Mouse (Mus musculus): ENCODE measurements around the gene Gemin5. TPM values are rescaled to one million over a fixed set of nuclear protein-coding genes. Genes with fewer than 3 reads are reported as not detected.
"Not testable (repeated sequence)": the region's sequence is repeated elsewhere in the genome, so short reads cannot be mapped to it uniquely, and the experiment has no call there.

Gemin5 gene
- polyA plus RNA-seq, 1 experiment from 2014 or later: 22.5 TPM

DNA sequence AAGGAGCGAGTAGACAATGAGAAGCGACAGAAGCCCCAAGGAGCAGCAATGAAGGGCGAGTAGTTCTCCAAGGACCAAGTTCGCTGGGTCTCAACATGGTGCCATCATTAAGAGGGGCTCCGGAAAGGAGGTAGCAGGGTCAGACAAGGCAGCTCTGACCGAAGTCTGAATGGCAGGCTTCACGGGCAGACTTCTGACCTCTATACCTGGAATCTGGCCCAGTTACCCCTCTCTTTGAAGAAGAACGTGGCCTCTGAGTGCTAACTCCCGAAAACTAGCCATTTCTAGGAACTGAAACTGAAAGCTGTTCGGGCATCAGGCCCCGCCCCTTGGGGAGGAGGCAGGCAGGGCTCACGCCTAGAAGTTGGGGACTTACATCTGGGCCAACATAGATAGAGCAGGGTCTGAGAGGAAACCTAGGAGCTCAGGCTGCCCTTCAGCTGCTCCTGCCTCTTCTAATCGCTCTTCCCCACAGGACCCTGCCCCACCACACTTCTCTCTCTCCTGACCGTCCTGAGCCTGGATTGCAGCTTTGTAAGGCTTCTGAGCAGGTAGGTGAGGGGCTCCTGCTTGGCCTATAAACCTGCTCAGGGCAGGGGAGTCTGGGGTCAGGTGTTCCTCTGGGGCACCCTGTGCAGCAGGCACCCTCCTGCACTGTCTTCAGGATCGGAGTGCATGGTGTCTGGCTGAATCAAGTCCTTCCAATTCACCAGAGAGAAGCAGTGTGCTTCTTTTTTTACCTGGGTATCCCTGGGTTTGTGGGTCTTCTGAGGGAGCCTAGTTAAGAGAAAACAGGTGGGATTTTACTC, 31.1 kb upstream of the Gemin5 start, which contains the start of the genes Igtp and Irgm2:
Gene Igtp (plus strand): TSS at position 328 of the 809 bp plus-strand sequence.
Gene Irgm2 (plus strand): TSS at position 390 of the 809 bp plus-strand sequence.
- Histone ChIP-seq H3K4me2 (replicated peaks) (peak within 1 kb of the TSS; percentile 63), H3K9ac (peak within 1 kb of the TSS; percentile 38; the same call in 1 of the 2 replicates), H3K4me3 (peak within 1 kb of the TSS; percentile 41)
- WGBS: 11% methylated on average over 13 of the region's 15 CpGs
- not testable (repeated sequence) for H3K36me3 ChIP-seq; H3K27me3 ChIP-seq; H3K9me3 ChIP-seq (replicated peaks); ATAC-seq (ENCODE audit: low FRiP score); H3K4me1 ChIP-seq; H3K27ac ChIP-seq

DNA sequence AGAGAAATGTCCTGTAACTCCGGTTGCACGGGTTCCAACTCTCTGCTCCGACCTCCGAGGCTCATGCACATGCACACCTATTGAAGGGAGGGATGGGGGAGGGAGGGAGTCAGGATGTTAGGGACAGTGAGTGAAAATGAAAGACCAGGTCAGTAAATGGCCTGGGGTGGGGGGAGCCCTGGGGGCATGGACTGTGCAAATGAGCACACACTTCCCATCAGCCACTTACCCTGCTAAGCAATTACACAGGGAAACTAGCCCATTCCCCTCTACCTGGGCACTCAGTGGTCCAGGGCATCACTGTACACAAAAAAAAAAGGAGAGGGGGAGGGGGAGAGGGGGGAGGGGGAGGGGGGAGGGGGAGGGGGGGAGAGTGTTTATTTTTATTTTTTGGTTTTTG, 30.3 kb upstream of the Gemin5 start:
- Histone ChIP-seq H3K36me3 (no peaks in the 10 kb centered on the region), H3K4me2 (replicated peaks) (peak overlapping the region; percentile 63), H3K9me3 (replicated peaks) (no peaks in the 10 kb centered on the region), H3K4me3 (peak overlapping the region; percentile 41), H3K27ac (no peak overlapping the region), H3K9ac (no peak overlapping the region), H3K4me1 (peaks cover 9% of the 10 kb centered on the region), H3K27me3 (no peaks in the 10 kb centered on the region)
- ATAC-seq (ENCODE audit: low FRiP score): no peak
- 86% methylated on average over 4 of the region's 4 CpGs for WGBS

DNA sequence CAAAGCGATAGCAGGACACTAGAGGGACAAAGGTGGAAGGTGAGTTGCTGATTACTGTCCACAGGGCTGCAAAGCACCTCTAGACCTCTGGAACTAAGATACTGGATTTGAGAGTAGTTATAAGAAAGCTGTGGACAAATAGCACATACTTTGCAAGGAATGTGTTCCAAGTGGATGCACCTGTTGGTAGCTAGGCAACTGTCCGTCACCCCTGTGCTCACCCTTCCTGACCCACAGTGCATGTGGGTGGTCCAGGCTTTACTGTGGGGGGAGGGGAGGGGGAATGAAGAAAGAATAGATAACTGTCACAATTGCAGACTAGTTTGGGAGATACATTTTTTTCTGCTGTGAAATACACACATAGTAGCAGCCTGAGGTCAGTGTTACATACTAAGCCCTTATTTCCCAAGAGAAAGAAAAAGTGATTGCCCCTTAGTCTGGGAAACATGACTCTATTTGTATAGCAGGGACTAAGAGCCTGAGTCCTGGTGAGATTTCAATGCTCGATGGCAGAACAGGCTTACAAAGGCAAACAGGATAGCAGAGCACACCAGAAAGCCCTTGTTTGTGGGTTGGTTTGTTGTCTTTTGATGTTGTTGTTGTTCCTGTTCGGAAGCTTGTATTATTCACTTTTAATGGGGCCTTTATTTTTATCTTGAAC, 25.7 kb upstream of the Gemin5 start:
- Histone ChIP-seq H3K27me3 (no peaks in the 10 kb centered on the region), H3K4me3 (no peak overlapping the region), H3K9me3 (replicated peaks) (no peaks in the 10 kb centered on the region), H3K36me3 (no peaks in the 10 kb centered on the region), H3K27ac (no peak overlapping the region), H3K9ac (no peak overlapping the region), H3K4me1 (peaks cover 6% of the 10 kb centered on the region), H3K4me2 (replicated peaks) (no peak overlapping the region)
- 43% methylated on average over 4 of the region's 4 CpGs for WGBS
- ATAC-seq (ENCODE audit: low FRiP score): no peak

DNA sequence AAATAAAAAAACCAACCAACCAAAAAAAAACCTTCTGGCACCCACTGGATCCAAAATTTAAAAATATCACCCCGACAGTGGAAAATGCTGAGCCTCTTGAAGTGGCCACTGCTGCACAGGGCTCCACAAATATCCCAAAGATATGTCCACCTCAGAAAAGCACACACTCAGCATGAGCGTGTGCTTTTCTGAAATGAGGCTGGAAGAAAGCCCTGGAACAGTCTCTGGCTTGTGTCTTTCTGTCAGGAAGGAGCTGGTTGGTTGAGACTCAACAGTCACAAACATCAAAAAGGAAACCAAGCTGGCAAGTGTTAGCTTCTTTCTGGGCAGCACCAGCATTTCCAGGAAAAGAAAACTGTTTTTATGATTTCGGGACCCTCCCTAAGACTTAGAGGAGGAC, 25.0 kb upstream of the Gemin5 start:
- ATAC-seq (ENCODE audit: low FRiP score): no peak
- no peaks in the 10 kb centered on the region for H3K9me3 ChIP-seq (replicated peaks)
- no peak overlapping the region for H3K4me2 ChIP-seq (replicated peaks)
- no peaks in the 10 kb centered on the region for H3K27me3 ChIP-seq
- whole genome bisulfite sequencing: 87% methylated on average over 3 of the region's 3 CpGs
- no peak overlapping the region for H3K27ac ChIP-seq
- no peaks in the 10 kb centered on the region for H3K36me3 ChIP-seq
- H3K4me1 ChIP-seq: peaks cover 5% of the 10 kb centered on the region
- no peak overlapping the region for H3K4me3 ChIP-seq
- no peak overlapping the region for H3K9ac ChIP-seq

DNA sequence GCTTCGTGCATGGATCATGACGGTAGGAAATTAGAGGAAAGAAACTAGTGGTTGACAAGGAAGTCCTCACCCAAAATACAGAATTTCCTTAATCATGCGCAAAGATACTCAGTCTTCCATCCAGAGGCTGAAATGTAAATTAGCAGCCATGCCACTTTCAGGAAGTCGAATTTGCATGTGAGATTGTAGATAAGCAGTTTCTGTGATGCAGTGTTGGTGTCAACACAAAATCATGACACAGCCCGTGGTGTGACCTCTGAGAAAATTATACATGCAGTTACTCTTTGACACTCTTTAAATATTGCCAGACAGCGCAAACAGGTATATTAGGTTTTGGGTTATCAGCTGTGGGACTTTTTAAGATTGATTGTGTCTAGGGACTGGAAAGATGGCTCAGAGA, 21.3 kb upstream of the Gemin5 start:
- Histone ChIP-seq H3K36me3 (no peaks in the 10 kb centered on the region), H3K4me3 (no peak overlapping the region), H3K9ac (no peak overlapping the region), H3K27me3 (no peaks in the 10 kb centered on the region), H3K4me1 (peaks cover 5% of the 10 kb centered on the region), H3K9me3 (replicated peaks) (no peaks in the 10 kb centered on the region), H3K27ac (no peak overlapping the region), H3K4me2 (replicated peaks) (no peak overlapping the region)
- no peak for ATAC-seq (ENCODE audit: low FRiP score)
- 93% methylated on average over 6 of the region's 6 CpGs for WGBS

DNA sequence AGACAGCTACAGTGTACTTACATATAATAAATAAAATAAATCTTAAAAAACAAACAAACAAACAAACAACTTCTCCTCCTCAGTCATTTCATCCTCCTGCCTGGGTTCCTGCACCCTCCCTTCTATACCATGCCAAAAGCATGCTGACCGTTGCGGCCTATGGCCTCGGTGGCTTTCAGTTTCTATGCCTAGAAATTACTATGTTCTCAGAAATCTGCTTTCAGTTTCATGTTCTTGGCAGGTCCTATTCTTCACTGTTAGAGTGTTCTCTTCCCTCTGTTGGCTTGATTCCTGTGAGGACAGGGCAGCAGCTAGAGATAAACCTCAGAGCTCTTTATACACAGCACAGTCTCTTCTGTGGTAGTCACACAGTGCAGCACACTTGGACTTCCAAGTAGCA, 15.2 kb upstream of the Gemin5 start:
- Histone ChIP-seq H3K27me3 (no peaks in the 10 kb centered on the region), H3K4me1 (no peaks in the 10 kb centered on the region), H3K4me3 (no peak overlapping the region), H3K9ac (no peak overlapping the region), H3K36me3 (peaks cover 15% of the 10 kb centered on the region), H3K9me3 (replicated peaks) (no peaks in the 10 kb centered on the region), H3K4me2 (replicated peaks) (no peak overlapping the region), H3K27ac (no peak overlapping the region)
- no peak for ATAC-seq (ENCODE audit: low FRiP score)
- WGBS: 89% methylated on average over 3 of the region's 3 CpGs

DNA sequence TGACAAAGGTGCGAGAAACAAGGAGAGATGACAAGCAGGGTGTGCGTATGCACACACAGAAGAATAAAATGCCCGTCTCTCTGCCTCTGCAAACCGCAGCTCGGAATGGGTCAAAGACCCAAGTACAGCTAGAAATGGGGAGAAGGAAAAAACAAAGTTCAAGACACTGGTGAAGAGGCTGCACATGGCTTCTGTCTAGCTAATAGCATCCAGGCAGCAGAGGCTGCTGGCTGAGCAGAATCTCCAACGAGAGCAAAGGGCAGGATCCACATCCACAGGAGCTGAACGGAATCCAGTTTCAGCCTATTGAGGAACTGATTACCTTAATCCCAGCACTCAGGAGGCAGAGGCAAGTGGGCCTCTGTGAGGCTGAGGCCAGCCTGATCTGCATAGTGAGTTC, 12.4 kb upstream of the Gemin5 start:
- WGBS: 97% methylated on average over 7 of the region's 7 CpGs
- Histone ChIP-seq H3K4me2 (replicated peaks) (no peak overlapping the region), H3K4me3 (no peak overlapping the region), H3K27ac (no peak overlapping the region), H3K9ac (no peak overlapping the region), H3K27me3 (no peaks in the 10 kb centered on the region), H3K36me3 (peaks cover 41% of the 10 kb centered on the region), H3K4me1 (no peaks in the 10 kb centered on the region), H3K9me3 (replicated peaks) (no peaks in the 10 kb centered on the region)
- ATAC-seq (ENCODE audit: low FRiP score): no peak

DNA sequence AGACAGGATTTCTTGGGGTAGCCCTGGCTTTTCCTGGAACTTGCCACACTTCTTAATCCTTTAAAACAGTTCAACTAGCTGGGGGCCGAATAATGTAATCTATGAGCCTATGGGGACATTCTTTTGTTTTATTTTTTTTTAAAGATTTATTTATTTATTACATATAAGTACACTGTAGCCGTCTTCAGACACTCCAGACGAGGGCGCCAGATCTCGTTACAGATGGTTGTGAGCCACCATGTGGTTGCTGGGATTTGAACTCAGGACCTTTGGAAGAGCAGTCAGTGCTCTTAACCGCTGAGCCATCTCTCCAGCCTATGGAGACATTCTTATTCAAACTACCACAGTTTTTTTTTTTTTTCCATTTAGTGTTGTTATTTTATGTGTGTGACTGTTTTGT, 11.6 kb upstream of the Gemin5 start:
- not testable (repeated sequence) for H3K4me3 ChIP-seq; ATAC-seq (ENCODE audit: low FRiP score); H3K27me3 ChIP-seq; H3K4me2 ChIP-seq (replicated peaks); H3K9ac ChIP-seq; H3K27ac ChIP-seq; H3K4me1 ChIP-seq; H3K9me3 ChIP-seq (replicated peaks)
- H3K36me3 ChIP-seq: peaks cover 49% of the 10 kb centered on the region
- WGBS: 94% methylated on average over 6 of the region's 6 CpGs

DNA sequence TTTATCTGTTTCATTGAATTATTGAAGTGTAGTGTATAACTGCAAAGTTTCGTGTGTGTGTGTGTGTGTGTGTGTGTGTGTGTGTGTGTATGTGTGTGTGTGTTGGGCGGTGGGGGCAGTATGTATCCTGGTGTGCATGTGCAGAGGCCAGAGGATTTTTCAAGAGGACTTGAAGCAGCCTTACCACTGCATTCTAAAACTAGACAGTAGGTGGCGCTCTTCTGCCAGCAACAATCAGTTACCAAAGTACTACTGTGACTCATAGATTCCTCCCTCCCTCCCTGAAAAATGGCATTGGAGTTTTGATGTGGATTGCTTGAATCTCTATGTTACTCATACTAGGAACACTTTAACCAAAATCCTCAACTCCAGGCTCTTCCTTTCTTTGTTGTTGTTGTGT, 11.2 kb upstream of the Gemin5 start:
- ATAC-seq (ENCODE audit: low FRiP score): no peak
- H3K36me3 ChIP-seq: peaks cover 51% of the 10 kb centered on the region
- no peaks in the 10 kb centered on the region for H3K27me3 ChIP-seq
- H3K27ac ChIP-seq: no peak overlapping the region
- H3K4me1 ChIP-seq: no peaks in the 10 kb centered on the region
- H3K4me2 ChIP-seq (replicated peaks): no peak overlapping the region
- H3K9ac ChIP-seq: no peak overlapping the region
- H3K4me3 ChIP-seq: no peak overlapping the region
- no peaks in the 10 kb centered on the region for H3K9me3 ChIP-seq (replicated peaks)
- WGBS: 24% methylated on average over 3 of the region's 3 CpGs

DNA sequence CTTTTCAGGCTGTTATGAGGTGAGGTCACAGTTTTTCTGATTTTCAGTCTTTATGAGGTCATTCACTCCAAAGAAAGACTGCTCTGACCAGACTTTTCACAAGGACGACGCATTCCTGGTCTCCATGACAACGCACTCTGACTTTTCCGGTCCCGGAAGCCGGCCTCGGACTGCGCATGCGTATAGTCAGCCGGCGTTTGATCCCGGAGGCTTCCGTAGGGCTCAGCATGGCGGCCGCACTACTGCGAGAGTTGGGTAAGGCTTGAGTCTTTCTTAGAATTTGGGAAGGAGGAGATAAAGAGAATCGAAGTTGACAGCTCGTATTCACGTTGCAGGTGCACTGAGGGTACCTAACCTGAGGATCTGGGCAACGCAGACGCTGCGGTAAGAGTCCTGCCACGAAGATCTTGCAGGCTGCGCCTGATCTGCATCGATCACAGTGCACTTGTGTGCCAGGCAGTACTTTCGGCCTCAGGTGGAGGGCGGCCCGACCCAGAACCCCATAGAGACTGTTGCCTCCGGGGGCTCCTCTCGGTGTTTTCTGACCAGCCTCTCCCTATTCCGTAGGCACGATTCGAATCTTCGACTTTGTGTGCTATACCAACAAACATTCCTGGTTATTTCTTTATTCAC, 3.2 kb upstream of the Gemin5 start, which contains the start of gene Mrpl22:
Gene Mrpl22 (plus strand): TSS at position 203 of the 633 bp plus-strand sequence.
- H3K27me3 ChIP-seq: no peaks in the 10 kb centered on the region
- peaks cover 31% of the 10 kb centered on the region for H3K36me3 ChIP-seq
- H3K4me1 ChIP-seq: peaks cover 19% of the 10 kb centered on the region
- under 1% methylated on average over 34 of the region's 34 CpGs for WGBS
- H3K9ac ChIP-seq: peak within 1 kb of the TSS; percentile 78
- H3K4me3 ChIP-seq: peak within 1 kb of the TSS; percentile 76
- H3K9me3 ChIP-seq (replicated peaks): no peaks in the 10 kb centered on the region
- no peak within 1 kb of the TSS for H3K27ac ChIP-seq
- H3K4me2 ChIP-seq (replicated peaks): peak within 1 kb of the TSS; percentile 81
- peak; percentile 71 for ATAC-seq (ENCODE audit: low FRiP score)

DNA sequence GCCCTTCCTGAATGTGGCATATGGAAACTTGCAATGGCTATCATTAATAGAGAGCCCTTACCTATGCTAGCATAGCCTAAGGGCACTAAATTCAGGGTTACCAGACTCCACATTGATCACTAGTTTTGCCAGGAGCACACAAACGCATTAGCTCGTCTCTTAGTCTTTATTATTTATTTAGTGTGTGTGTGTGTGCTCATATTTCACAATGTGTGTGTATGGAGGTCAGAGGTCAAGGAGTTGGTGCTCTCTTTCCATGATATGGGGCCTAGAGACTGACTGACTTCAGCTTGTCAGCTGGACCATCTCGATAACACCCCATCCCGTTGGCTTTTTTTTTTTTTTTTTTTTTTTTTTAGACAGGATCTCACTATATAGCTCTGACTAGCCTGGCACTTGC, 1.3 kb upstream of the Gemin5 start:
- H3K9me3 ChIP-seq (replicated peaks): no peaks in the 10 kb centered on the region
- peaks cover 19% of the 10 kb centered on the region for H3K4me1 ChIP-seq
- H3K4me3 ChIP-seq: no peak overlapping the region
- peaks cover 33% of the 10 kb centered on the region for H3K36me3 ChIP-seq
- WGBS: 94% methylated on average over 4 of the region's 4 CpGs
- no peak for ATAC-seq (ENCODE audit: low FRiP score)
- no peak overlapping the region for H3K27ac ChIP-seq
- no peaks in the 10 kb centered on the region for H3K27me3 ChIP-seq
- no peak overlapping the region for H3K9ac ChIP-seq
- no peak overlapping the region for H3K4me2 ChIP-seq (replicated peaks)

DNA sequence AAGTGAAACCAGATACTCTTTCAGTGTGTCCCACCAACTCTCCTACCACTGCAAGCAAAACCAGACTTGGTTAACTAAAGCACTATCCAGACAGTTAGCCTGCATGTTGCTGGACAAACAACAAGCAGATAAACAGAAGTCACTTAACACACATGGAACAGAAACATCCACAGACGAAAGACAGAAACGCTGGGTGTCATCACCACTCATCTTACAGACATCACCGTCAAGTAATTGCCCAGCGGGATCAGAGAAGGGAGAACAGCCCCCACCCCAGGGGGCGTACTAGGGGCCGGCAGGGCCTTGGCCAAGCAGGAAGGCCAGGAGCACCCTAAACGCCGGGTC, 545 bp downstream of the Gemin5 start:
- no peak for ATAC-seq (ENCODE audit: low FRiP score)
- 0% methylated on average over 8 of the region's 8 CpGs for WGBS

More for the DNA sequence above, 545 bp downstream of the Gemin5 start:
- Histone ChIP-seq H3K27me3 (no peaks in the 10 kb centered on the region), H3K9me3 (replicated peaks) (no peaks in the 10 kb centered on the region), H3K4me3 (peak overlapping the region; percentile 88), H3K27ac (0 out of 2 replicates have a peak overlapping the region, but pooled peaks have one; percentile 67), H3K9ac (peak overlapping the region; percentile 89), H3K36me3 (peaks cover 37% of the 10 kb centered on the region), H3K4me2 (replicated peaks) (peak overlapping the region; percentile 86), H3K4me1 (peaks cover 19% of the 10 kb centered on the region)
